ENCODE assay signal across 13 mouse cellular contexts in genomic region chr9:81312047-81312446, GRCm38 (mm10).
"Had no signal": no experiment of that assay in that cellular context is flagged by ENCODE, and none has a peak within 500 bp of the region (broad histone marks: within the 10 kb centered on the region; RNA-seq: fewer than 3 reads in every experiment).

No protein-coding gene starts in this region.

- DNase-seq: gastrocnemius, postnatal 14 days; gastrocnemius, postnatal 36 days; heart, adult 11 months; heart, adult 2 months; heart, postnatal 14 days; heart, postnatal 36 days; kidney, adult 11 months; kidney, adult 2 months; kidney, adult 9 months; kidney, postnatal 25 days; kidney, postnatal 4 days; liver; liver, embryonic 13.5 days had no signal
